Mouse (Mus musculus) left cerebral cortex, adult 9 months (tissue): Measurements from ENCODE around the gene Izumo4.

Source experiments
- DNase-seq, 2 experiments: peaks; one replicate each; pipeline ENCODE4 v3.0.0; 2022; ENCODE audit warnings: low spot score in 2 of 2

Izumo4 gene

DNA sequence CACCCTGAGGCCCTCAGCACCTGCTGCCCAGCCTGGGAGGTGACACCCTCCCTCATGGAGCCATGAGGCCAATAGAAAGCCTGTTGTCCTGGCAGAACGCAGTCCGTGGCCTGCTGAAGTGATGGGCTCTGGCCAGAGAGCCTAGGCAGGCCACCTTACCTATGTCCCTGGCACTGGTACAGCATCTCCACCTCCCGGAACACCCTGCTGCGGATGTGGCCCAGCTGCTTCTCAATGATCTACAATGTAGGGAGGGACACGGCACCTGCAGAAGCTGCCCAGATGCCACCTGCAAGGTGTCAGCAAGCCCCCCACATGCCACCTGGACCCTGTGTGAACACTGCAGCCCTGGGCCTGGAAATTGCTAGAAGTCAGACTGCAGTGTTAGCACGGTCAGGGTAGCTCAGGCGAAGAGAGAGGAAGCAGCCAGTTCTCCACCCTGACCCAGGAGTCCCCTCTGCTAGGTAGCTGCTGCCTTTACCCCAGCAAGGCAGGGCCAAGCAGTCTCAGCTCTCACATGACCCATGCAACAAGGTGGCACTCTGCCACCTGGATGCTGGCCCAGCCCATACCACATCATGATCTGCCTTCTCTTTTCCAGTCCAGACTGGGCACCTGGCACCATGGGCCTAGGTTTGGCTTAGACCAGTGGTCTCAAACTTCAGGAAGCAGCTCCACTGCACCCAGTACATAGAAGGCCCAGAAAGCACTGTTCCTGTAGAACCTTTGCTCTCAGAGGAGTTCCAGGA is 32.1 kb upstream of the Izumo4 start:
- no peak for DNase-seq

DNA sequence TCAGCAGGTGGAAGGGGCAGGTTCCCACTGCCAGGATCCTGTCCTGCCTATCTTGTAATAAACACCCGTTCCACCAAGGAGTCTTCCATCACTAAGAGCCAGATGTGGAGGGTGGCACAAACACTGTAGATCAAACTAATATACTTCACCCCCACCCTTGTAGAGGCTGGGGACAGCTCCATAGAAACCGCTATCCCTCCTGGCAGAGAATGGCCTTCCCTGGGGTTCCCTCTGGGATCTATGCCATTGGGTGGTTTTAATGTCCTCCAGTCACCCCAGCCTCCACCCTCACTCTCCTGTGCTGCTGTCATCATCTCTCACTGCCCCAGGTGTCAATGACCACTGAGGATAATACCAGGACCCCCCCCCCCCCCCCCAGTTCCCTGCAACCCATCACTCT is 31.5 kb upstream of the Izumo4 start:
- DNase-seq = no peak

GRCm38 (mm10) chr10:80671251-80671650 is 30.7 kb upstream of the Izumo4 start:
- DNase-seq = no peak

DNA sequence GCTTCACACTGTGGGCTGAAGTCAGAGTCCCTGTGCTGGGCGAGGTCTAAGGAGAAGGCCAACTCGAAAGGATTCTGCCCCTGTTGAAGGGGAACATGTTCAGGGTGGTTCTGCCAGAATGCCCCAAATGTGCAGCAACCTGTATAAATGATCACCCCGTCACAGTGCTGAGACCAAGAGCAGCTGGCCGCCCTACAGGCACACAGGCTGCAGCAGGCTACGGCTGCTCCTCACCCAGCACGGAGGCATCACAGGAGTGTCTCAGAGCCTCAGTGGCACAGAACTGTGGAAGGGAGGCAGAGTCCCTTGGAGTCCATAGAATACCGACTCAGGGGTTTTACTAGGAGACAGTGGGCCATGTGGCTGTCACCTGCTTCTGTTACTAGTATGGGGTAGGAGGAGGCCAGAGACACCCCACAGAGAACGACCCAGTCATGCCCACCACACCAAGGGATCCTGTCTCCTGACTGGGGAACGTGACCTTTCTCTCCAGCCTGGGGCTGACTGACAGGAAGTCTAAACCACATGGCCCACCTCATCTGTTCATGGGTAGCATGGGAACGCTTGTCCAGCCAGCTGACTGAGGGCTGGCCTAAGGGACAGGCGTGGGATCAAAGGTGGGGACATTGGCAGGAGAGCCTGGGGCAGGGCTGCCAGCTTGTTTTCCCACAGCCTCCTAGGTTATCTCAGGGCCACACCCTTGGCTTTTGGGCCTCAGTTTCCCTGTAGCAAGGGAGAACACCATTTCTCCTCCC is 29.9 kb upstream of the Izumo4 start:
- no peak for DNase-seq

DNA sequence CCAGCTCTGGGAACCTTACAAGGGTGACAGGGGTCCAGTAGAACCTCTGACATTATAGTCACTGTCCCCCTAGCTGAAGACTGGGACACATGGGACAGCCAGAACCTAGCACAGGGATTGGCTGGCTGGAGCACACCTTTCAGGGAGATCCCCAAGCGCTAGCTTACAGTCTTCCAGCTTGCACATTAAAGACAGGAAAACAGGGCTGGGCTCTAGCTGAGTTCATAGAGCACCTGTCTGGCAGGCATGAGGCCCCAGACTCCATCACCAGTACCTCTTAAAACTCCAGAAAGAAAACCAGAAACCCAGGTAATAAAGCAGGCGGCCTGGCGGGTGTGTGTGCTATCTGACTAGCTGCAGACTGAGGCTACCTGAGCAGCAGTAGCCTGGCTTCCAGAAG is 28.3 kb upstream of the Izumo4 start:
- DNase-seq = no peak

- DNase-seq = no peak
Measured at GRCm38 (mm10) chr10:80674161-80674711, 27.7 kb upstream of the Izumo4 start.

GRCm38 (mm10) chr10:80674851-80675404 is 27.1 kb upstream of the Izumo4 start:
- no peak for DNase-seq

DNA sequence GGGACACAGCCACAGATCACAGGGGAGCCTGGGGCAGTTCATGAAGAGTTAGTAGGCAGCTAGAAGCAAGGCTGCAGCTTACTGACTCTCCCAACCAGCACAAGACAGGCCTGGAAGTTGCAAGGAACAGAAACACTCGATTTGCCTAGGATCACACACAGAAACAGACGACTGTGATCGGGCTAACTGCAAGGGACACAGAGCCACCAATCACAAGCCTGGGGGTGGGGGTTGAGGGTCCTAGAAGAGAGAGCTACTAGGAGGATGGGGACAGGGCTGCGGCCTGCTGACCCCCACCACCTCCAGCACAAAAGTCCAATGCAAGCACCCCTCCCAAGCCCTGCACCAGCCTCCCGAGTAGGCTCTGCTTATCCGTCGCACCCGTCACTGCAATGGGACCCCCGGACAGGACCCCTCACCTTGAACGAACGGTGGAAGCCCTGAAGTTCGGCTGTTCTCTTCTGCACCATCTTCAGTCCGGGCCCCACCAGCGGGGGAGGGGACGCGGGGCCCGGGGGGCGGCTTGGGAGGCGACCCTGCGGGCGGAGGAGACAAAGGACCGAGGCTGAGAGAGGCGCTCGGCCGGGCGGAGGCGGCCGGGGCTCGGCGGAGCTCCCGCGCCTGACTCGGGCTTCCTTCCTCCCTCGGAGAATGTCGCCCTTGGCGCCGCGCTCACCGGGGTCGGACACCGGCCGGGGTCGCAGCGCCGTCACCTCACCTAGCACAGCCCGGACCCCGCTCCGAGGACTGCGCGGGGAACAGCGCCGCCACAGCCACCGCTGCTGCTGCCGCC is 26.4 kb upstream of the Izumo4 start:
- no peak for DNase-seq

GRCm38 (mm10) chr10:80676198-80676928 is 25.6 kb upstream of the Izumo4 start:
- DNase-seq = peak; percentile 99

DNA sequence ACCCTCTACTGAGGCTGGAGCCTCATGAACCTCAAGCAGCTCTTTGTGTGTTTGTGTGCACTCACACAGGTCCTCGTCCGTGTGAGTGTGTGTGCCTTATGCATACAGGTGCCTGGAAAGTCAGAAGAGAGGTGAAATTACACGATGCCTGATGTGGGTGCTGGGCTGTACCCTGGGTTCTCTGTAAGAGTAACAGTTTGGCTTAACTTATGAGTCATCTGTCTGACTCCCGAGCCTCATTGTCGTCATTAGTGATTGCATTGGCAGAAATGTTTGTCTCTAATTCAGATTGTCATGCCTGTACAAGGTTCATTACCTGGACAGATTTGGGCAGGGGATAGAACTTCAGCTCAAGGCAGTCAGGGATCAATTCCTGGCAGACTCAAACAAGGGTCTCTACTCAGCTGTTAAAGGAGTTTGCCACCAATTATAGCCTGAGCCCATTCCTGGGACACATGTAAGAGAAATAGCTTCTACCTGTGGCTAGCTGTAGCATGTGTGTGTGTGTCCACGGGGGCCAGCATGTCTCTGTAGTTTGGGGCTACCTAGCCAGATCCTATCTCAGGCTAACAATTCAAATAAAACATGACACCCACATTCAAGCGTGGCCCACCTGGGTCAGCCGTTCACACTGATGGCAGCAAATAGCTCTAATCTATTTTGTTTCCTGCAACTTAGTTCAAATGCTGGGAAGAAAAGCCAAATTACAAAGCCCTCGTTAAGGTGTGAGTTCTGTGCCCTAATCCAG is 24.7 kb upstream of the Izumo4 start:
- no peak for DNase-seq

- DNase-seq = peak in 1 of 2 experiments; percentile 83
Measured at GRCm38 (mm10) chr10:80677942-80678436, 24.0 kb upstream of the Izumo4 start, which contains the start of gene Mknk2. TSS of gene Mknk2 (minus strand) at chr10:80678112.

DNA sequence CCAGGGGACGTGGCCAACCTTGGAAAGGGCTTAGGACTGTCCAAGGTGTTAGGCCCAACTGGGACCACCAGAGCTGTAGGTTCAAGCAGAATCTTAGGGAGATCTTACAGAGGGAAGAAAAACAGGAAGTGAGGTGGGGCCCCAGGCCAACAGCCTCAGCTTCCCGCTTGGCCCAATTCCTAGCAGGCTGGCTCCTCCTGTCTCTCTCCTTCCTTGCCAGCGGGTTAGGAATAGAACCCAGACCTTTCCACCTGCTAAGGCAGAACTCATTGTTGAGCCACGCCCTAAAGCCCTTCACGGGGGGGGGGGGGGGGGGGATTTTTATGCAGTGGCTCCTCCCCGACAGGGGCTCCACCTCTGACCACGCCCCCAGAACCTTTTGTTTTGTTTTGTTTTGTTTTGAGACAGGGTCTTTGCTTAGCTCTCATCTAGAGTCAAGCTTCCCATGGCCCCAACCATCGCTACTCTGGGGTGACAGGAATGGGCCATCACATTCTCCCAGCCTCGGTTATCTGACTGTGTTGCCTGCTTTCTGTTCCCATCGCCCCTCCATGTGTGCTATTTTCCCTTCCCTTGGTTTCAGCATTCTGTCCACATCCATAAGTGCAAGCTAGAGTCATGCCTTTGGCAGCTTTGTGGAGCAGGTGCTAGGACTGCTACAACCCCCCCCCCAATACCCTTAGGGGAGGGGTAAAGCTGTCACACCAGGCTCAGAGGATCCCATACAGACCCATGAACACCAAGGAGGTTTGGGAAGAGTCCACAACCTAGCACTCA is 23.2 kb upstream of the Izumo4 start:
- no peak for DNase-seq

DNA sequence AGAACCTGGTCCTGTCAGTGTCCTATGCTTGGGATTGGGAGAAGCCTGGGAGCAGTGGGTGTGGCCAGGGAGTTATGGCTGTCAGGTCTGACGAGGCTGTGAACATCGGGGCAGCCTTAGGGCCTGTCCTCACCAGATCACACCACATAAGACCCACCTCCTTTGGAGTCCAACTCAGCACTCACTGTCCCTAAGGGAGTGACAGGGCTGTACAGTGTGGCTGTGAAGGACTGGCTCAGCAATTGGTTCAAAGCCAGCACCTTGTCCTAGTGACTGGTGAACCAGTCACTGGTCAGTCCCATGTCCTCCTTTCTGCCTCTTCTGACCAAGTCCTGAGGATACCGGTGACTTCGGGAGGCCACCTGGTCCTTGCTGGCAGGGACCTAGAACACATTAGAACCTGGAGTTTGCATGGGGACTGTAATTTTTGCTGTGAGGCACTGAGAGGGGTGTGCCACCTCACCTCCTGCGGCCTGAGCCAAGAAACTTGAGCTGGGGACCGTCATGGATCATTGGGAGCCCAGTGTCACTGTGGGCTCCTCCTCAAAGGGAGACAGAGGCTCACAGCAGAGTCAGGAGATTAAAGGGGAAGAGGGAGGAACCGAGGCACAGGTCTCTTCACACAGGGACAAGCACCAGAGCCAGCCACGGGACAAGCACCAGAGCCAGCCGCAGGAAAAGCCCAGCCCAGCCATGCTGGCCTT is 22.3 kb upstream of the Izumo4 start:
- no peak for DNase-seq

- no peak for DNase-seq
Measured at GRCm38 (mm10) chr10:80680260-80680696, 21.7 kb upstream of the Izumo4 start.

- no peak for DNase-seq
Measured at GRCm38 (mm10) chr10:80682003-80682402, 20.0 kb upstream of the Izumo4 start.

DNA sequence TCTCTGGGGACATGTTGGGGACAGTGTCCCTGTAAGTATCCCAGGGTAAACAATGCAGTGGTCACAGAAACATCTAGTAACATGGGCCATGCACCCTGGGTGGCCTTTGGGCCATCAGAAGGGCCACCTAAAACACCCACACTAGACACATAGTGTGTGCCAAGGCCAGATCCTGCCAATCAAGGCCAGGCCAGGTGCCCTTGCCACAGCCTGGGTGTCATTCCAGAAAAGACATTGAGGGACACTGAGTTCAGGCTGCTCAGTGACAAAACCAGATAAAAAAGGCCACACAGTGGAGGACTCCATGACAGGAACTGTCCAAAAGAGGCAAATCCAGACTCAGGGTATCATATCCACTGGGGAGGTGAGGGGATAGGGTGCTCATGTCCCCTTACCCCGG is 18.3 kb upstream of the Izumo4 start:
- no peak for DNase-seq

GRCm38 (mm10) chr10:80684214-80684613 is 17.8 kb upstream of the Izumo4 start:
- DNase-seq = peak in 1 of 2 experiments; percentile 50

- DNase-seq = no peak
Measured at GRCm38 (mm10) chr10:80684984-80685383, 17.0 kb upstream of the Izumo4 start.

DNA sequence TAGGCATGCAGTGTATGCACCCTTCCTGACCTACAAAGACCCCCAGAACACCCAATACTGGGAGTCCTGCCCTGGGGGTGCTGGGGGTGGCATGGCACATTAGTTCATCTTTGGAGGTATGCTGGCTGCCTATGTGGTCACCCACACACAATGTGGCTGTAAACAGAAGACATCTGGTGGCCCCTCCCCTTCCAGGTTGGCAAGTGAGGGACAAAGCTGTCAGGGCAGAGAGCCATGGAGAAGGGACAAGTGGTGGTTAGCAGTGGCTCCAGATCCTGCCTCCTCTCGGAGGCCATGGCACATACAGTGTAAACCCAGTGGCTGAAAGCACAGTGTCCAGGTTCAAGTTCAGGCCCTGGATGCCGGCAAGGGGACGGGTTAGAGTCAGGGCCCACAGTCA is 15.4 kb upstream of the Izumo4 start:
- no peak for DNase-seq
